Mouse (Mus musculus): ENCODE results near the gene Lgalsl.

DNA sequence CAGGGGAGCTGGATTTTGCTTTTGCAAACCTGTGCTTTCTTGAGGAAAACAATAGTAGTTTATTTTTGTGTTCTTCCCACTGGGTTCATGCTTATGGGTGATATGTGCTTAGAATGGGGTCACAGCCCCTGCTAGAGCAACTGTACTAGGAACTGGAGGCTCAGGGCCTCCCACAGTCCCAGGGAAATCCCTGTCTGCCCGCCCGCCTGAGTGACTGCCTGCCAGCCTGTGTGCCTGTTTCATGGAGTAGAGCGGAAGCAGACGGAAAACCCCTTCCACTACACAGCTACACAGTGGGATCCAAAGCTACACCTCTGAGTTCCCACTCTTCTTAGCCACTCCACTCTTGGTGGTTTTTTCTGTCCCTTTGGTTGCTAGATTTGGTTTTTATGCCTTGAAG, 27.1 kb upstream of the Lgalsl start:
- TF ChIP-seq CTCF (IDR thresholded peaks at IDR 0.05; ENCODE audit: low read depth): no peak
- no peak for TF ChIP-seq EP300 (IDR thresholded peaks at IDR 0.05; ENCODE audit: low read depth)

Data from liver, postnatal 0 days (tissue).